Mouse (Mus musculus) ES-E14 (cell line): ENCODE results near the gene Cend1. TPM values are rescaled to one million over a fixed set of nuclear protein-coding genes. Genes with fewer than 3 reads are reported as not detected.

Source experiments
- DNase-seq: peaks from one replicate; pipeline ENCODE4 v3.0.0-alpha.2; 2013; ENCODE audit warnings: low read depth, low spot score
- H3K27ac ChIP-seq: 2 replicates; pipeline ENCODE4 v1.5.1; 2012; ENCODE audit warnings: low read depth, mild to moderate bottlenecking, low read length, moderate library complexity, mixed read lengths; ENCODE audit not compliant: poor library complexity, insufficient read depth, severe bottlenecking
- H3K36me3 ChIP-seq: 2 replicates; pipeline ENCODE4 v1.6.1; 2012; ENCODE audit warnings: mild to moderate bottlenecking, low read length, moderate library complexity, mixed read lengths; ENCODE audit not compliant: control insufficient read depth, poor library complexity, insufficient read depth, severe bottlenecking
- H3K4me1 ChIP-seq, 2 experiments: fragments of 150-350 bp in 1 of 2; sonication (generic) in 1 of 2; 2 replicates each; pipeline ENCODE4 v1.6.1; 2012; ENCODE audit warnings: low read length in 2 of 2, mild to moderate bottlenecking in 1 of 2, mixed read lengths in 1 of 2; ENCODE audit not compliant: control insufficient read depth in 2 of 2, insufficient read depth in 2 of 2, poor library complexity in 1 of 2
- H3K4me3 ChIP-seq, 2 experiments: fragments of 150-350 bp in 1 of 2; sonication (generic) in 1 of 2; 2 replicates each; pipeline ENCODE4 v1.5.1; 2012; ENCODE audit warnings: low read length in 2 of 2, low read depth in 1 of 2, mild to moderate bottlenecking in 1 of 2, mixed read lengths in 1 of 2; ENCODE audit not compliant: insufficient read depth in 1 of 2, poor library complexity in 1 of 2, severe bottlenecking in 1 of 2
- H3K9ac ChIP-seq: 2 replicates; pipeline ENCODE4 v1.6.1; 2012; ENCODE audit warnings: low read depth, mild to moderate bottlenecking, low read length, mixed read lengths; ENCODE audit not compliant: poor library complexity, insufficient read depth, severe bottlenecking
- H3K9me3 ChIP-seq: fragments of 150-350 bp; sonication (generic); 2 replicates; pipeline ENCODE4 v1.6.1; 2012; ENCODE audit warnings: low read depth, mild to moderate bottlenecking, low read length; ENCODE audit not compliant: control insufficient read depth, insufficient read depth
- CHD2 ChIP-seq: IDR thresholded peaks from 2 replicates; pipeline ENCODE4 v1.6.1; 2014; ENCODE audit warnings: mild to moderate bottlenecking, low read depth, low read length, inconsistent platforms
- HCFC1 ChIP-seq: IDR thresholded peaks from 2 replicates; pipeline ENCODE4 v1.6.1; 2012; ENCODE audit warnings: low read length, inconsistent platforms, borderline replicate concordance; ENCODE audit not compliant: insufficient read depth
- MAFK ChIP-seq: IDR thresholded peaks from 2 replicates; pipeline ENCODE4 v1.6.1; 2014; ENCODE audit warnings: mild to moderate bottlenecking, low read depth, low read length, inconsistent platforms; ENCODE audit not compliant: insufficient read depth
- ZC3H11A ChIP-seq: IDR thresholded peaks from 2 replicates; pipeline ENCODE4 v1.6.1; 2012; ENCODE audit warnings: low read depth, mild to moderate bottlenecking, inconsistent platforms, low read length, borderline replicate concordance
- ZNF384 ChIP-seq: IDR thresholded peaks from 2 replicates; pipeline ENCODE4 v1.6.1; 2012; ENCODE audit warnings: low read depth, low read length, inconsistent platforms
- in situ Hi-C, 2 experiments: fragments of 600-800 bp; cut with MboI; formaldehyde crosslinking; loops; one replicate each; pipeline ENCODE4 v1.15.1; 2025; ENCODE audit warnings: low sequenced_read_pairs in 2 of 2, inconsistent platforms in 1 of 2; ENCODE audit not compliant: unreplicated experiment in 2 of 2
- total RNA-seq: library from RNA; depleted of rRNA; stranded (reverse); fragments of 300-350 nt; gene quantifications from 2 replicates; pipeline ENCODE4 v1.2.3, GENCODE M21; 2012

Cend1 gene
- total RNA-seq, 1 experiment = 2.7 TPM

DNA sequence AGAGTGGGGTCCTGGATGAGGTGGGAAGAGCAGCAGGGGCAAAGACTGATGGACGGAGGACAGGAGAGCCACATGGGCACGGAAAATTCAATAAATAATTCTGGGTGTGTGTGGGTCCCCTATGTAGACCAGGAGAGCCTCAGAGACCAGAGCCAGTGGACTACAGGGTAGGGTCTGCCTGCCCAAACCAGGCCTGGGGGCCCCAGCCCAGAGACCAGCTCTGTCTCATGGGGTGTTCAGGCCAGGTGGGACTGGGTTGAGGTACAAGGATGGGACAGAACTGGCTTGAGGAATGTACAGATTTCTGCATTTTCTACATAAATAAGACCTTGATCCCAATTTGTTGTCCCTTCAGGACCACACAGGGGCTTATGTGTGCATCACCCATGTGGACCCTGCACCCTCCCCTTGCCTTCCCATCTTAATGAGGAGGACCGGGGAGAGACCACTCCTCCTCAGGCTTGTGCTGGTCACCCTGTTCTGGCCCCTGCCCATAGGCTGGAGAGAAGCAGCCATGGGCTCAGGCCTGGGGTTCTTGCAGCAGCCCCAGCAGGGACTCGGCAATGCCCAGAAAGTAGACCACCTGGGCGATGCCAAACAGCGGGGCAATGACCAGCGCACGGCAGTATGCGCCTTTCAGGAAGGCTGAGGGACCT, 1.4 kb upstream of the Cend1 start:
- H3K27ac ChIP-seq = no peak overlapping the region
- TF ChIP-seq ZNF384 (no peak), ZC3H11A (no peak)
- DNase-seq = no peak
- no peak overlapping the region; the same call in 1 of the 2 replicates for H3K9ac ChIP-seq
- in situ Hi-C loops = no loop called here
- H3K4me3 ChIP-seq = no peak overlapping the region
- peaks cover 0 to 26% of the 10 kb centered on the region in 2 experiments; a peak in 3 of 4 replicates for H3K4me1 ChIP-seq
- H3K36me3 ChIP-seq = peaks cover 18% of the 10 kb centered on the region; the same call in 1 of the 2 replicates
- no peaks in the 10 kb centered on the region for H3K9me3 ChIP-seq

- in situ Hi-C loops = no loop called here
- H3K9me3 ChIP-seq = no peaks in the 10 kb centered on the region
- H3K36me3 ChIP-seq = peaks cover 18% of the 10 kb centered on the region; the same call in 1 of the 2 replicates
- H3K4me1 ChIP-seq = peaks cover 0 to 23% of the 10 kb centered on the region in 2 experiments; a peak in 3 of 4 replicates
- TF ChIP-seq ZC3H11A (no peak), CHD2 (no peak), MAFK (no peak), ZNF384 (no peak), HCFC1 (no peak)
- DNase-seq = no peak
- no peak overlapping the region for H3K4me3 ChIP-seq
- no peak overlapping the region for H3K27ac ChIP-seq
- no peak overlapping the region; the same call in 1 of the 2 replicates for H3K9ac ChIP-seq
These were observed 721 bp upstream of the Cend1 start for GRCm38 (mm10) chr7:141429840-141430584.

- no peak for DNase-seq
- Histone ChIP-seq H3K9ac (no peak overlapping the region), H3K36me3 (peaks cover 14% of the 10 kb centered on the region; the same call in 1 of the 2 replicates), H3K4me3 (no peak overlapping the region), H3K9me3 (no peaks in the 10 kb centered on the region), H3K27ac (no peak overlapping the region), H3K4me1 (peaks cover 0 to 14% of the 10 kb centered on the region in 2 experiments; a peak in 2 of 4 replicates)
- TF ChIP-seq ZNF384 = no peak
- no peak for TF ChIP-seq CHD2
- TF ChIP-seq ZC3H11A = no peak
- no peak for TF ChIP-seq MAFK
- no peak for TF ChIP-seq HCFC1
- in situ Hi-C loops = no loop called here
These were observed 590 bp downstream of the Cend1 start for GRCm38 (mm10) chr7:141428701-141429100.

DNA sequence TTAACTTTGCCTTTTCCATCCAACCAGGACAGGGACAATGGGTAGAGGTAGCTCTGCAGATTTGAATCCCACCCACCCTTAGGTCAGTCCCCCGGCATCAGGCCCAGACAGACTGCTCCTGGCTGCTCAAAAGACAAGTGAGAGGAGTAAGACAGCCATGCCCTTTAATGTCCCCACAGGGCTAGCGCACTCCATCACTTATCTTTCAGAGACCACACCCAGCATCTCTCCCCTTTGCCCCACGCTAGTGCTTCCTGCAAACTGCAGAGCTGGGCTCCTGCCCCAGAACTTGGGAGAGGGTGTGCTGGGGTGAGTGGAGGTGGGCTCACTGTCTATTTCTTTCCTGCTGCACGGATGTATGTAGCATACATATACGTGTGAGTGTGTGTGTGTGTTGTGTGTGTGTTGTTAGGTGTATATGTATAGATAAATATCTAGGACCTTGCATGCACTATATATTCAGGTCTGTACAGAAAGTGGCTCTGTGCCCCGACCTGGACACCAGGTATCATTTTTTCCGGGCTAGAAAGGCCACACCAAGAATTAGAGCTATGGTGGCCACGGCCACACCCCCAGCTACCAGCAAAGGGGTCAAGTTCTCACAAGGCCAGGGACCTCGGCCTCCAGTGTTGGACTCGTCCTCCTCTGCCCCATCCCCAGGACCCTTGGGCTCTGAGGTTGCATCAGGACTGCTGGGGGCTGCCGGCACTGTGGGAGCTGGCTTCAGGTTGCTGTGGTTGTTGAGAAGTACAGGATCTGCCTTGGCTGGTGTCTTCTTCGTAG, 2.2 kb downstream of the Cend1 start:
- in situ Hi-C loops = no loop called here
- TF ChIP-seq MAFK (no peak), ZC3H11A (no peak), ZNF384 (no peak), CHD2 (no peak), HCFC1 (no peak)
- H3K36me3 ChIP-seq = peaks cover 6% of the 10 kb centered on the region; the same call in 1 of the 2 replicates
- H3K9me3 ChIP-seq = no peaks in the 10 kb centered on the region
- H3K4me3 ChIP-seq = no peak overlapping the region
- no peak overlapping the region for H3K9ac ChIP-seq
- DNase-seq = no peak
- no peak overlapping the region for H3K27ac ChIP-seq
- peaks cover 0 to 13% of the 10 kb centered on the region in 2 experiments; a peak in 2 of 4 replicates for H3K4me1 ChIP-seq
